Mouse (Mus musculus) heart, adult 18-20 months (tissue): ENCODE results near the gene Dgki. TPM values are rescaled to one million over a fixed set of nuclear protein-coding genes. Genes with fewer than 3 reads are reported as not detected.

Source experiments
- DNase-seq, 2 experiments: peaks; one replicate each; pipeline ENCODE4 v3.0.0; 2021 to 2022; ENCODE audit warnings: mixed read lengths in 1 of 2
- total RNA-seq, 2 experiments: library from RNA; stranded (reverse); gene quantifications; 2 replicates each; pipeline ENCODE4 v1.2.3; 2021

The Dgki gene
- total RNA-seq, 2 experiments from 2014 or later, result 0.17 to 0.64 TPM

GRCm38 (mm10) chr6:36843031-36843488, 456.9 kb downstream of the Dgki start:
- DNase-seq, result no peak

GRCm38 (mm10) chr6:36842101-36842922, 457.7 kb downstream of the Dgki start:
- no peak for DNase-seq

- DNase-seq, result no peak
Measured at GRCm38 (mm10) chr6:36841701-36842100, 458.3 kb downstream of the Dgki start.

GRCm38 (mm10) chr6:36841174-36841573, 458.8 kb downstream of the Dgki start:
- DNase-seq, result no peak

GRCm38 (mm10) chr6:36838747-36839146, 461.2 kb downstream of the Dgki start:
- DNase-seq, result no peak

GRCm38 (mm10) chr6:36835351-36835750, 464.6 kb downstream of the Dgki start:
- DNase-seq, result no peak

- no peak for DNase-seq
Measured at GRCm38 (mm10) chr6:36834695-36835265, 465.2 kb downstream of the Dgki start.

- no peak for DNase-seq
Measured at GRCm38 (mm10) chr6:36832681-36833080, 467.3 kb downstream of the Dgki start.

GRCm38 (mm10) chr6:36832207-36832606, 467.8 kb downstream of the Dgki start:
- no peak for DNase-seq

- DNase-seq, result no peak
Measured at GRCm38 (mm10) chr6:36830371-36830925, 469.5 kb downstream of the Dgki start.

- DNase-seq, result no peak
Measured at GRCm38 (mm10) chr6:36819784-36820050, 480.3 kb downstream of the Dgki start.

GRCm38 (mm10) chr6:36819019-36819783, 480.8 kb downstream of the Dgki start:
- peak; percentile 50 to 74 for DNase-seq

GRCm38 (mm10) chr6:36818281-36819018, 481.5 kb downstream of the Dgki start:
- DNase-seq, result no peak

GRCm38 (mm10) chr6:36816666-36817065, 483.3 kb downstream of the Dgki start:
- DNase-seq, result no peak

GRCm38 (mm10) chr6:36815992-36816391, 484.0 kb downstream of the Dgki start:
- DNase-seq, result no peak

GRCm38 (mm10) chr6:36812666-36813515, 487.1 kb downstream of the Dgki start:
- no peak for DNase-seq

GRCm38 (mm10) chr6:36810448-36810847, 489.5 kb downstream of the Dgki start:
- DNase-seq, result no peak

GRCm38 (mm10) chr6:36809747-36810285, 490.2 kb downstream of the Dgki start, which contains the start of gene Ptn:
Gene Ptn, minus strand, starts transcription at chr6:36810220.
- DNase-seq, result peak; percentile 11 to 33

- DNase-seq, result no peak
Measured at GRCm38 (mm10) chr6:36809311-36809726, 490.7 kb downstream of the Dgki start.

- DNase-seq, result no peak
Measured at GRCm38 (mm10) chr6:36808306-36809058, 491.5 kb downstream of the Dgki start.
